Mouse (Mus musculus) kidney, embryonic 16.5 days (tissue): ENCODE data around the gene Vasn. TPM values are rescaled to one million over a fixed set of nuclear protein-coding genes. Genes with fewer than 3 reads are reported as not detected.

Experiments used
- ATAC-seq: fragments of 200-750 bp; cut with Nextera tagmentation; 2 replicates; pipeline ENCODE4 v1.8.0; 2017; ENCODE audit warnings: moderate TSS enrichment; ENCODE audit not compliant: low FRiP score, low TSS enrichment
- H3K27ac ChIP-seq: fragments of 300-500 bp; sonication (generic); 2 replicates; pipeline ENCODE4 v1.5.1; 2014; ENCODE audit warnings: low read length
- H3K27me3 ChIP-seq: fragments of 300-500 bp; sonication (generic); 2 replicates; pipeline ENCODE4 v1.6.1; 2014; ENCODE audit warnings: low read length, control low read depth, mixed read lengths; ENCODE audit not compliant: insufficient read depth
- H3K36me3 ChIP-seq: fragments of 300-500 bp; sonication (generic); 2 replicates; pipeline ENCODE4 v1.6.1; 2014; ENCODE audit warnings: low read length, control low read depth, mixed read lengths; ENCODE audit not compliant: insufficient read depth
- H3K4me1 ChIP-seq: fragments of 300-500 bp; sonication (generic); 2 replicates; pipeline ENCODE4 v1.6.1; 2014; ENCODE audit warnings: low read length, control low read depth, mixed read lengths; ENCODE audit not compliant: insufficient read depth
- H3K4me2 ChIP-seq: fragments of 300-500 bp; sonication (generic); replicated peaks from 2 replicates; pipeline ENCODE4 v1.6.1; 2014; ENCODE audit warnings: low read depth, low read length
- H3K4me3 ChIP-seq: fragments of 300-500 bp; sonication (generic); 2 replicates; pipeline ENCODE4 v1.5.1; 2014; ENCODE audit warnings: mild to moderate bottlenecking, low read length
- H3K9ac ChIP-seq: fragments of 300-500 bp; sonication (generic); replicated peaks from 2 replicates; pipeline ENCODE4 v1.6.1; 2014; ENCODE audit warnings: low read length
- H3K9me3 ChIP-seq: fragments of 300-500 bp; sonication (generic); 2 replicates; pipeline ENCODE4 v1.6.1; 2016; ENCODE audit warnings: low read length, control low read depth
- WGBS: fragments of 180-500 bp; shearing (Covaris S2); extraction: QIAGEN DNeasy Blood & Tissue Kit; methylation state at CpG from one replicate; pipeline ENCODE4 v1.1.7; 2014; 5-methylcytosine and 5-hydroxymethylcytosine counted together
- polyA plus RNA-seq: library from polyadenylated mRNA; unstranded; fragments of >200 nt; fragmentation: Nextera tagmentation; extraction: Ambion mirVana; gene quantifications from 2 replicates; pipeline ENCODE4 v1.2.1, GENCODE M21; 2015

The Vasn gene
- polyA plus RNA-seq, 1 experiment from 2014 or later: 26.8 TPM

GRCm38 (mm10) chr16:4638891-4639390 is 800 bp upstream of the Vasn start:
- Histone ChIP-seq H3K4me3 (no peak overlapping the region), H3K9ac (no peak overlapping the region), H3K27ac (no peak overlapping the region), H3K27me3 (no peaks in the 10 kb centered on the region), H3K9me3 (no peaks in the 10 kb centered on the region), H3K4me2 (no peak overlapping the region), H3K4me1 (peaks cover 41% of the 10 kb centered on the region), H3K36me3 (peaks cover 3% of the 10 kb centered on the region; the same call in 1 of the 2 replicates)
- ATAC-seq: no peak
- WGBS: 92% methylated on average over 3 of the region's 3 CpGs

- Histone ChIP-seq H3K4me2 (peak overlapping the region; percentile 72), H3K27ac (peak overlapping the region; percentile 93), H3K27me3 (no peaks in the 10 kb centered on the region), H3K36me3 (no peaks in the 10 kb centered on the region; the same call in 1 of the 2 replicates), H3K9ac (peak overlapping the region; percentile 82), H3K4me1 (peaks cover 56% of the 10 kb centered on the region), H3K9me3 (no peaks in the 10 kb centered on the region), H3K4me3 (peak overlapping the region; percentile 75)
- peak; percentile 62 for ATAC-seq
- 3% methylated on average over 17 of the region's 17 CpGs for WGBS
Measured at GRCm38 (mm10) chr16:4640267-4641005, 695 bp downstream of the Vasn start.

GRCm38 (mm10) chr16:4641119-4641838 is 1.5 kb downstream of the Vasn start:
- H3K4me3 ChIP-seq: peak overlapping the region; percentile 75
- WGBS: 29% methylated on average over 3 of the region's 3 CpGs
- no peaks in the 10 kb centered on the region for H3K9me3 ChIP-seq
- ATAC-seq: no peak
- H3K4me1 ChIP-seq: peaks cover 62% of the 10 kb centered on the region
- peak overlapping the region; percentile 82 for H3K9ac ChIP-seq
- H3K36me3 ChIP-seq: no peaks in the 10 kb centered on the region; the same call in 1 of the 2 replicates
- H3K27ac ChIP-seq: peak overlapping the region; percentile 93
- H3K27me3 ChIP-seq: no peaks in the 10 kb centered on the region
- H3K4me2 ChIP-seq: peak overlapping the region; percentile 72

- 22% methylated on average over 13 of the region's 13 CpGs for WGBS
- peak overlapping the region; percentile 52; the same call in 1 of the 2 replicates for H3K9ac ChIP-seq
- H3K4me1 ChIP-seq: peaks cover 71% of the 10 kb centered on the region
Measured at GRCm38 (mm10) chr16:4642190-4642589, 2.4 kb downstream of the Vasn start.

GRCm38 (mm10) chr16:4642937-4643336 is 3.2 kb downstream of the Vasn start:
- Histone ChIP-seq H3K9me3 (no peaks in the 10 kb centered on the region), H3K4me3 (peak overlapping the region; percentile 26), H3K9ac (no peak overlapping the region; the same call in 1 of the 2 replicates), H3K36me3 (no peaks in the 10 kb centered on the region; the same call in 1 of the 2 replicates), H3K27me3 (no peaks in the 10 kb centered on the region), H3K4me2 (peak overlapping the region; percentile 72), H3K4me1 (peaks cover 78% of the 10 kb centered on the region), H3K27ac (peak overlapping the region; percentile 93)
- ATAC-seq: no peak
- WGBS: 69% methylated on average over 6 of the region's 6 CpGs

More at GRCm38 (mm10) chr16:4642190-4642589, 2.4 kb downstream of the Vasn start:
- H3K9me3 ChIP-seq: no peaks in the 10 kb centered on the region
- H3K27ac ChIP-seq: peak overlapping the region; percentile 93
- no peaks in the 10 kb centered on the region; the same call in 1 of the 2 replicates for H3K36me3 ChIP-seq
- H3K27me3 ChIP-seq: no peaks in the 10 kb centered on the region
- H3K4me3 ChIP-seq: peak overlapping the region; percentile 26
- H3K4me2 ChIP-seq: peak overlapping the region; percentile 72
- peak; percentile 66 for ATAC-seq

- no peak overlapping the region for H3K4me3 ChIP-seq
- no peak for ATAC-seq
- peaks cover 87% of the 10 kb centered on the region for H3K4me1 ChIP-seq
Measured at GRCm38 (mm10) chr16:4643670-4644419, 4.1 kb downstream of the Vasn start.

GRCm38 (mm10) chr16:4645867-4646266 is 6.1 kb downstream of the Vasn start:
- Histone ChIP-seq H3K27me3 (no peaks in the 10 kb centered on the region), H3K4me3 (no peak overlapping the region), H3K9me3 (no peaks in the 10 kb centered on the region), H3K9ac (no peak overlapping the region), H3K4me2 (no peak overlapping the region), H3K36me3 (peaks cover 21% of the 10 kb centered on the region), H3K4me1 (peaks cover 83% of the 10 kb centered on the region), H3K27ac (no peak overlapping the region)
- no peak for ATAC-seq
- WGBS: 81% methylated on average over 4 of the region's 4 CpGs

More at GRCm38 (mm10) chr16:4643670-4644419, 4.1 kb downstream of the Vasn start:
- Histone ChIP-seq H3K27ac (peak overlapping the region; percentile 93; the same call in 1 of the 2 replicates), H3K4me2 (no peak overlapping the region; the same call in 1 of the 2 replicates), H3K27me3 (no peaks in the 10 kb centered on the region), H3K9me3 (no peaks in the 10 kb centered on the region), H3K36me3 (peaks cover 4% of the 10 kb centered on the region), H3K9ac (no peak overlapping the region; the same call in 1 of the 2 replicates)
- 56% methylated on average over 11 of the region's 11 CpGs for WGBS

GRCm38 (mm10) chr16:4646831-4647230 is 7.1 kb downstream of the Vasn start:
- ATAC-seq: no peak
- H3K4me2 ChIP-seq: no peak overlapping the region
- peak overlapping the region; percentile 22; the same call in 1 of the 2 replicates for H3K9ac ChIP-seq
- 46% methylated on average over 4 of the region's 4 CpGs for WGBS
- H3K4me3 ChIP-seq: no peak overlapping the region
- peaks cover 73% of the 10 kb centered on the region for H3K4me1 ChIP-seq
- H3K27ac ChIP-seq: peak overlapping the region; percentile 75
- H3K27me3 ChIP-seq: no peaks in the 10 kb centered on the region
- H3K9me3 ChIP-seq: no peaks in the 10 kb centered on the region
- peaks cover 25% of the 10 kb centered on the region for H3K36me3 ChIP-seq

GRCm38 (mm10) chr16:4647651-4648141 is 8.0 kb downstream of the Vasn start:
- no peaks in the 10 kb centered on the region for H3K9me3 ChIP-seq
- no peak overlapping the region for H3K4me3 ChIP-seq
- peaks cover 34% of the 10 kb centered on the region for H3K36me3 ChIP-seq
- H3K4me2 ChIP-seq: peak overlapping the region; percentile 20; the same call in 1 of the 2 replicates
- H3K27me3 ChIP-seq: no peaks in the 10 kb centered on the region
- peaks cover 64% of the 10 kb centered on the region for H3K4me1 ChIP-seq
- peak; percentile 7; the same call in 1 of the 2 replicates for ATAC-seq
- 52% methylated on average over 13 of the region's 13 CpGs for WGBS
- peak overlapping the region; percentile 75 for H3K27ac ChIP-seq
- H3K9ac ChIP-seq: no peak overlapping the region; the same call in 1 of the 2 replicates
